Mouse (Mus musculus): ENCODE results near the gene Nkpd1. TPM values are rescaled to one million over a fixed set of nuclear protein-coding genes. Genes with fewer than 3 reads are reported as not detected.

Nkpd1 gene
- total and polyA plus RNA-seq, 3 experiments, result 1.1 to 2.1 (median 1.9) TPM

GRCm38 (mm10) chr7:19572926-19573775, 55.5 kb downstream of the Nkpd1 start:
- Histone ChIP-seq H3K4me3 (replicated peaks in 1 of 3; ENCODE audit: low read depth in 2 of 3, low read length in 2 of 3, poor library complexity in 1 of 3) (peak overlapping the region; percentile 65 to 73 (median 73)), H3K27me3 (replicated peaks) (no peaks in the 10 kb centered on the region), H3K79me2 (replicated peaks; ENCODE audit: control insufficient read depth, extremely low read depth, insufficient read depth, poor library complexity, severe bottlenecking) (peaks cover 42% of the 10 kb centered on the region), H3K9ac (ENCODE audit: insufficient read depth, low read depth) (peak overlapping the region; percentile 76), H3K27ac (ENCODE audit: insufficient read depth, low read depth) (peak overlapping the region; percentile 77), H3K36me3 (replicated peaks in 1 of 2; ENCODE audit: control insufficient read depth in 1 of 2, insufficient read depth in 1 of 2, low read length in 1 of 2) (peaks cover 22 to 36% of the 10 kb centered on the region in 2 experiments), H3K4me2 (ENCODE audit: insufficient read depth, low read depth, poor library complexity, severe bottlenecking) (peak overlapping the region; percentile 96), H3K9me3 (replicated peaks; ENCODE audit: low read length) (no peaks in the 10 kb centered on the region), H3K4me1 (ENCODE audit: control insufficient read depth in 1 of 2, insufficient read depth in 2 of 2) (peaks cover 8 to 56% of the 10 kb centered on the region in 2 experiments)
- in situ Hi-C loops (cut with MboI; ENCODE audit: low pct_ligation_motif_present, low pct_unique_long_range_greater_than_20kb, low sequenced_read_pairs) (loop anchor here (10.0 to 25.0 kb wide), 2 partner anchors 68 to 161 kb away; partner anchors contain the start of genes Bloc1s3, Ckm, Klc3 and Trappc6a), dilution Hi-C loops (cut with MboI; ENCODE audit: extremely low pct_ligation_motif_present, extremely low pct_unique_long_range_greater_than_20kb, low sequenced_read_pairs) (no loop called here)
- DNase-seq (ENCODE audit: extremely low read depth), result peak; percentile 70
- no peak for TF ChIP-seq ZNF384 (IDR thresholded peaks at IDR 0.05; ENCODE audit: low read depth, low read length)
- TF ChIP-seq UBTF (IDR thresholded peaks at IDR 0.05; ENCODE audit: low read depth, low read length), result 0 out of 2 replicates have a peak, but pooled peaks have one; percentile 78
- no peak for TF ChIP-seq USF1 (IDR thresholded peaks at IDR 0.05; ENCODE audit: low read depth, low read length)
- TF ChIP-seq BHLHE40 (IDR thresholded peaks at IDR 0.05; ENCODE audit: low read depth, low read length), result peak; percentile 91
- TF ChIP-seq TBP (conservative IDR thresholded peaks at IDR 0.05; ENCODE audit: low read depth, low read length), result no peak; the same call in 1 of the 2 replicates
- peak; percentile 78 for TF ChIP-seq MAX (IDR thresholded peaks at IDR 0.05; ENCODE audit: low read length)
- TF ChIP-seq JUND (conservative IDR thresholded peaks at IDR 0.05; ENCODE audit: low read depth, low read length), result no peak
- peak; percentile 57; the same call in 1 of the 2 replicates for TF ChIP-seq POLR2AphosphoS2 (IDR thresholded peaks at IDR 0.05; ENCODE audit: low read depth, low read length)
- no peak; the same call in none of the 2 replicates for TF ChIP-seq SIN3A (IDR thresholded peaks at IDR 0.05; ENCODE audit: low read length)
- TF ChIP-seq ETS1 (conservative IDR thresholded peaks at IDR 0.05; ENCODE audit: low read depth, low read length), result no peak; the same call in 1 of the 2 replicates
- TF ChIP-seq RAD21 (IDR thresholded peaks at IDR 0.05; ENCODE audit: low read depth, low read length), result no peak
- TF ChIP-seq HCFC1 (IDR thresholded peaks at IDR 0.05; ENCODE audit: low read depth, low read length), result peak; percentile 88
- TF ChIP-seq ELF1 (IDR thresholded peaks at IDR 0.05; ENCODE audit: low read depth, low read length), result peak; percentile 77
- peak; percentile 77 for TF ChIP-seq MEF2A (IDR thresholded peaks at IDR 0.05; ENCODE audit: borderline replicate concordance, low read depth, low read length)
- no peak; a peak in 1 of 4 replicates for TF ChIP-seq CTCF (conservative IDR thresholded peaks at IDR 0.05 in 1 of 2, IDR thresholded peaks at IDR 0.05 in 1 of 2; ENCODE audit: low read depth in 2 of 2, low read length in 2 of 2)
- TF ChIP-seq CHD2 (IDR thresholded peaks at IDR 0.05; ENCODE audit: low read length), result peak; percentile 41; the same call in 1 of the 2 replicates
- no peak for TF ChIP-seq RCOR1 (conservative IDR thresholded peaks at IDR 0.05; ENCODE audit: low read depth, low read length)
- no peak for TF ChIP-seq USF2 (conservative IDR thresholded peaks at IDR 0.05; ENCODE audit: low read depth, low read length)
- peak; percentile 96 for TF ChIP-seq MXI1 (IDR thresholded peaks at IDR 0.05; ENCODE audit: low read depth, low read length)
- no peak for TF ChIP-seq PAX5 (IDR thresholded peaks at IDR 0.05; ENCODE audit: low read length)
- peak; percentile 83 for TF ChIP-seq IRF4 (IDR thresholded peaks at IDR 0.05; ENCODE audit: low read depth, low read length)
- peak; percentile 79 for TF ChIP-seq NELFE (IDR thresholded peaks at IDR 0.05; ENCODE audit: low read depth, low read length)
- TF ChIP-seq EP300 (IDR thresholded peaks at IDR 0.05; ENCODE audit: low read length), result 0 out of 2 replicates have a peak, but pooled peaks have one; percentile 15
- TF ChIP-seq JUN (IDR thresholded peaks at IDR 0.05; ENCODE audit: insufficient read depth, low read depth, low read length), result no peak
- TF ChIP-seq E2F4 (IDR thresholded peaks at IDR 0.05; ENCODE audit: insufficient replicate concordance, low read depth, low read length), result no peak
- peak; percentile 69 for TF ChIP-seq NRF1 (IDR thresholded peaks at IDR 0.05; ENCODE audit: low read depth, low read length)
- peak; percentile 97 for TF ChIP-seq TCF12 (IDR thresholded peaks at IDR 0.05; ENCODE audit: low read depth, low read length)
- TF ChIP-seq ZC3H11A (IDR thresholded peaks at IDR 0.05; ENCODE audit: low read depth, low read length), result no peak
- TF ChIP-seq GABPA (IDR thresholded peaks at IDR 0.05; ENCODE audit: insufficient replicate concordance, low read depth, low read length), result no peak; the same call in 1 of the 2 replicates
- peak; percentile 83 for TF ChIP-seq MAZ (IDR thresholded peaks at IDR 0.05; ENCODE audit: low read depth, low read length)
- peak; percentile 81; the same call in 1 of the 2 replicates for TF ChIP-seq KAT2A (IDR thresholded peaks at IDR 0.05; ENCODE audit: insufficient replicate concordance, low read length)
- no peak; the same call in none of the 2 replicates for TF ChIP-seq CHD1 (IDR thresholded peaks at IDR 0.05; ENCODE audit: low read depth, low read length)
- TF ChIP-seq POLR2A (IDR thresholded peaks at IDR 0.05; ENCODE audit: low read depth, low read length), result peak; percentile 83
- TF ChIP-seq ZKSCAN1 (IDR thresholded peaks at IDR 0.05; ENCODE audit: borderline replicate concordance, low read depth, low read length), result no peak
- TF ChIP-seq ZMIZ1 (IDR thresholded peaks at IDR 0.05; ENCODE audit: low read depth, low read length), result peak; percentile 64
- TF ChIP-seq MYC (IDR thresholded peaks at IDR 0.05; ENCODE audit: low read depth, low read length), result peak; percentile 52; the same call in 1 of the 2 replicates
- no peak for TF ChIP-seq SMC3 (IDR thresholded peaks at IDR 0.05; ENCODE audit: low read depth, low read length)

All from CH12.LX (cell line).